Mouse (Mus musculus): ENCODE data around the gene Col6a4. TPM values are rescaled to one million over a fixed set of nuclear protein-coding genes. Genes with fewer than 3 reads are reported as not detected.

Col6a4 gene
- polyA plus RNA-seq, 1 experiment from 2014 or later, result not detected

DNA sequence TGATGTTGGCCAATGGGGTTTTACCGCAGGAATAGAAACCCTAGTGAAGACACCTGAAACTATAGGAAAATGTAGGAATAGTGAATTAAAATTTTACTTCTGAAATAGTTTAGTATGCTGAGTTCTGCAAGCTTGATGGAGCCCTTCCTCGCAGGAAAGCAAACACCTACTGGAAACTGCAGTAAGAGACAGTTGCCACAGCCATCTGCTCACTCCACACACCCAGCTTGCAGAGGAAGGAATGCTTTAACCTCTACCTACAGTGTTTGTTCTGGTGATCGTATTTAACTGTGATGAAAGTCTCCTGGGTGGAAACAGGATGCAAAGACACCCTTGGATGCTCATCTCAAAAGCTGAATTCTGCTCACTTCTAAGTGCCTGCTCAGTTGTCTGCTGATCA is 149.0 kb downstream of the Col6a4 start:
- Histone ChIP-seq H3K9ac (replicated peaks; ENCODE audit: low read length) (no peak overlapping the region), H3K27ac (replicated peaks; ENCODE audit: low read depth, low read length) (no peak overlapping the region), H3K36me3 (replicated peaks; ENCODE audit: control insufficient read depth, insufficient read depth, low read depth, low read length) (no peaks in the 10 kb centered on the region), H3K9me3 (replicated peaks; ENCODE audit: control insufficient read depth, low read length) (no peaks in the 10 kb centered on the region), H3K4me3 (ENCODE audit: low read depth, low read length) (no peak overlapping the region), H3K4me1 (ENCODE audit: control insufficient read depth, insufficient read depth, low read length) (no peaks in the 10 kb centered on the region), H3K4me2 (ENCODE audit: low read depth, low read length) (no peak overlapping the region), H3K27me3 (ENCODE audit: control insufficient read depth, insufficient read depth, low read length) (no peaks in the 10 kb centered on the region)
- DNase-seq (ENCODE audit: low spot score), result no peak
- no peak for ATAC-seq (replicated peaks; ENCODE audit: insufficient number of reproducible peaks, low FRiP score, low TSS enrichment, low read depth)
- WGBS, result 81% methylated on average over 3 of the region's 3 CpGs

Other genes with a start within 250 kb of the Col6a4 start
- 0.10 and 0.38 TPM in 2 replicates for gene Col6a5, start 136.1 kb downstream of the Col6a4 start, polyA plus RNA-seq (2014; fragmentation: Nextera tagmentation; extraction: Ambion mirVana)
- 2.2 and 2.3 TPM in 2 replicates for gene Glyctk, start 61.4 kb upstream of the Col6a4 start, polyA plus RNA-seq (2014; fragmentation: Nextera tagmentation; extraction: Ambion mirVana)
- gene Wdr82, start 74.1 kb upstream of the Col6a4 start, polyA plus RNA-seq (2014; fragmentation: Nextera tagmentation; extraction: Ambion mirVana), result 32.9 and 33.0 TPM in 2 replicates
- 25.8 and 29.1 TPM in 2 replicates for gene Ppm1m, start 103.0 kb upstream of the Col6a4 start, polyA plus RNA-seq (2014; fragmentation: Nextera tagmentation; extraction: Ambion mirVana)
- 66.5 and 75.5 TPM in 2 replicates for gene Twf2, start 106.3 kb upstream of the Col6a4 start, polyA plus RNA-seq (2014; fragmentation: Nextera tagmentation; extraction: Ambion mirVana)
- not detected in 2 replicates for gene Tlr9, start 125.8 kb upstream of the Col6a4 start, polyA plus RNA-seq (2014; fragmentation: Nextera tagmentation; extraction: Ambion mirVana)
- gene Alas1, start 151.9 kb upstream of the Col6a4 start, polyA plus RNA-seq (2014; fragmentation: Nextera tagmentation; extraction: Ambion mirVana), result 95.1 and 97.4 TPM in 2 replicates
- 29.7 and 34.2 TPM in 2 replicates for gene Poc1a, start 184.3 kb upstream of the Col6a4 start, polyA plus RNA-seq (2014; fragmentation: Nextera tagmentation; extraction: Ambion mirVana)

Measured in embryonic facial prominence, embryonic 11.5 days (tissue).